Mouse (Mus musculus): Measurements from ENCODE around the gene Cebpzos.

The Cebpzos gene

GRCm38 (mm10) chr17:78938927-78939326 is 22.6 kb downstream of the Cebpzos start:
- DNase-seq (ENCODE audit: low spot score), result no peak

- DNase-seq (ENCODE audit: low spot score), result no peak
These were observed 26.3 kb downstream of the Cebpzos start for GRCm38 (mm10) chr17:78942579-78942978.

- no peak for DNase-seq (ENCODE audit: low spot score)
These were observed 34.9 kb downstream of the Cebpzos start for GRCm38 (mm10) chr17:78951225-78951624.

GRCm38 (mm10) chr17:78952070-78952469 is 35.8 kb downstream of the Cebpzos start:
- DNase-seq (ENCODE audit: low spot score), result no peak

GRCm38 (mm10) chr17:78953240-78953639 is 36.9 kb downstream of the Cebpzos start:
- DNase-seq (ENCODE audit: low spot score), result no peak

- DNase-seq (ENCODE audit: low spot score), result no peak
These were observed 43.2 kb downstream of the Cebpzos start for GRCm38 (mm10) chr17:78959473-78959872.

- DNase-seq (ENCODE audit: low spot score), result no peak
These were observed 48.1 kb downstream of the Cebpzos start for GRCm38 (mm10) chr17:78964387-78964786.

GRCm38 (mm10) chr17:78966092-78966883 is 50.0 kb downstream of the Cebpzos start:
- no peak for DNase-seq (ENCODE audit: low spot score)

GRCm38 (mm10) chr17:78968500-78968899 is 52.2 kb downstream of the Cebpzos start:
- DNase-seq (ENCODE audit: low spot score), result no peak

All from urinary bladder, postnatal 14 days (tissue).